Mouse (Mus musculus) liver, embryonic 12.5 days (tissue): ENCODE measurements around the gene Ttc38. TPM values are rescaled to one million over a fixed set of nuclear protein-coding genes. Genes with fewer than 3 reads are reported as not detected.
A peak's percentile ranks its signal among the peaks of the same experiment; 100 is the strongest.
"Not testable (repeated sequence)": the region's sequence is repeated elsewhere in the genome, so short reads cannot be mapped to it uniquely, and the experiment has no call there.

ENCODE experiments used
- ATAC-seq: fragments of 200-750 bp; cut with Nextera tagmentation; 2 replicates; pipeline ENCODE4 v1.8.0; 2017; ENCODE audit warnings: moderate number of reproducible peaks, mild to moderate bottlenecking, moderate library complexity
- H3K27ac ChIP-seq: fragments of 300-500 bp; sonication (generic); 2 replicates; pipeline ENCODE4 v1.5.1; 2016; ENCODE audit warnings: mild to moderate bottlenecking
- H3K27me3 ChIP-seq: fragments of 300-500 bp; sonication (generic); replicated peaks from 2 replicates; pipeline ENCODE4 v1.6.1; 2016; ENCODE audit warnings: mild to moderate bottlenecking, moderate library complexity
- H3K36me3 ChIP-seq: fragments of 300-500 bp; sonication (generic); 2 replicates; pipeline ENCODE4 v1.6.1; 2016; ENCODE audit warnings: mild to moderate bottlenecking, moderate library complexity
- H3K4me1 ChIP-seq: fragments of 300-500 bp; sonication (generic); 2 replicates; pipeline ENCODE4 v1.6.1; 2016
- H3K4me2 ChIP-seq: fragments of 300-500 bp; sonication (generic); 2 replicates; pipeline ENCODE4 v1.6.1; 2016; ENCODE audit warnings: mild to moderate bottlenecking, moderate library complexity
- H3K4me3 ChIP-seq: fragments of 300-500 bp; sonication (generic); 2 replicates; pipeline ENCODE4 v1.5.1; 2016; ENCODE audit warnings: mild to moderate bottlenecking, moderate library complexity
- H3K9ac ChIP-seq: fragments of 300-500 bp; sonication (generic); 2 replicates; pipeline ENCODE4 v1.6.1; 2016; ENCODE audit warnings: mild to moderate bottlenecking, moderate library complexity
- H3K9me3 ChIP-seq: fragments of 300-500 bp; sonication (generic); replicated peaks from 2 replicates; pipeline ENCODE4 v1.6.1; 2016; ENCODE audit warnings: mild to moderate bottlenecking, moderate library complexity
- WGBS: fragments of 180-500 bp; shearing (Covaris S2); methylation state at CpG from one replicate; pipeline ENCODE4 v1.1.7; 2016; ENCODE audit not compliant: insufficient replicate concordance; 5-methylcytosine and 5-hydroxymethylcytosine counted together
- polyA plus RNA-seq: library from polyadenylated mRNA; unstranded; fragments of >200 nt; fragmentation: Nextera tagmentation; extraction: Ambion mirVana; gene quantifications from 2 replicates; pipeline ENCODE4 v1.2.1, GENCODE M21; 2016

The Ttc38 gene
- polyA plus RNA-seq, 1 experiment from 2014 or later: 6.0 TPM

DNA sequence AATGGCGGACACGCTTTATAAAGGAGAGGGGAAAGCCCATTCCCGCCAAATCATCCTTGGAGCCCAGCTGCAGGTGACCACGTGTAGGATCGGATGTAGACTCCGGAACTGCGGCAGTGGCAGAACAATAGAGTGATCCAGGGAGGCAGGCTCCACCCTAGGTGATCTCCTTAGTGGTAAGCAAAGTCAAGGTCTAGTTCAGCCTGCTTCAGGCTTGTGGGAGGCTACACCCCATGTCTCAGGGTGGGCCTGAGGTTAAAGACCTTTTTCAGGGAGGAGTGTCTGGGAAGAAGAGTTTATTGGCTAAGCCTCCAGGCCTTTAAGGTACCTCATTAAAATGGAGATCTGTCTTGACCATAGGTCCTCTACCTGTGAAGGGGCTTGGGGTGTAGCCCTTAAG is 33.8 kb downstream of the Ttc38 start:
- H3K27ac ChIP-seq, H3K9me3 ChIP-seq, H3K4me3 ChIP-seq, ATAC-seq, H3K9ac ChIP-seq, H3K4me2 ChIP-seq, H3K27me3 ChIP-seq: not testable (repeated sequence)
- WGBS: 89% methylated on average over 7 of the region's 7 CpGs
- Histone ChIP-seq H3K36me3 (peaks cover 100% of the 10 kb centered on the region), H3K4me1 (peaks cover 12% of the 10 kb centered on the region)

DNA sequence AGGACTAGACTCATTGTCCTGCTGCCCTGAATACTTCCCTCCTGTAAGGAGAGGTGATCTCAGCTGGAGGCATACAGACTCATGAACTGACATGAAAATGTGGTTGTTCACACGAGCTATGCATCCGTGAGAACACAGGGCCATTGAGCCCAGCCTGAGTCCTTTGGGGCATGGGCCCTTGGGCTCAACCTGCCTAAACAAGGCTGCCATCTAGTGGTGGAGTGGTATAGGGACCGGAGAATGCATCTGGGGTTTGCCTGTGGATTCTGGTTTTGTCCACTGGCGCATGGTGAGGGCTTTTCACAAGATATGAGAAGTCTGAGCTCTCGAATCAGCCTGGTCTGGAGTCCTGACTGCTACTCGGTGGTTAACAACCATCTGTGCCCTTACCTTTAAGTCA is 35.6 kb downstream of the Ttc38 start:
- no peak overlapping the region for H3K4me3 ChIP-seq
- no peaks in the 10 kb centered on the region for H3K9me3 ChIP-seq
- no peak overlapping the region for H3K9ac ChIP-seq
- H3K4me2 ChIP-seq: no peak overlapping the region
- H3K4me1 ChIP-seq: 0 out of 2 replicates have a peak, but pooled peaks cover under 1% of the 10 kb centered on the region
- no peaks in the 10 kb centered on the region for H3K27me3 ChIP-seq
- H3K36me3 ChIP-seq: peaks cover 100% of the 10 kb centered on the region
- 39% methylated on average over 6 of the region's 6 CpGs for WGBS
- ATAC-seq: peak; percentile 70
- H3K27ac ChIP-seq: no peak overlapping the region

DNA sequence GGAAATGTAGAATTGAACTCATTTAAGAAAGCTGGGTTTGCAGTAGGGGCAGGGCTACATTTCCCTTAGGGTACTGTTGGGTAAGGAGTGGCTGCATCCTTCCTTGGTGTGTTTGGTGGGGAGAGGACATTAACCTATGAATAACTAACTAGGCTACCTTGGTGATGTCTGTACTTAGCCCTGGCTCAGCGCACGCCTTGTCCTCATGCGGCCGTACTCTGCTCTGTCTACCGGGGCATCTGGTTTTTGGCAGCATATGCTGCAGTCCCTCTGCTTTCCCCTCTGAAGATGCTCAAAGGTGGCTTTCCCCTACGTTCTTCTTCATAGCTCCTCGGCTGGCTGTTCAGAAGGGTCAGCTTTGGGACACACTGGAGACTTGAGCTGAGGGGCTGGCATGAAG is 45.2 kb downstream of the Ttc38 start:
- Histone ChIP-seq H3K4me3 (no peak overlapping the region), H3K9ac (no peak overlapping the region), H3K4me2 (no peak overlapping the region), H3K27me3 (no peaks in the 10 kb centered on the region), H3K9me3 (no peaks in the 10 kb centered on the region), H3K4me1 (peaks cover 21% of the 10 kb centered on the region), H3K27ac (no peak overlapping the region), H3K36me3 (peaks cover 60% of the 10 kb centered on the region)
- no peak for ATAC-seq
- WGBS: 90% methylated on average over 7 of the region's 7 CpGs

DNA sequence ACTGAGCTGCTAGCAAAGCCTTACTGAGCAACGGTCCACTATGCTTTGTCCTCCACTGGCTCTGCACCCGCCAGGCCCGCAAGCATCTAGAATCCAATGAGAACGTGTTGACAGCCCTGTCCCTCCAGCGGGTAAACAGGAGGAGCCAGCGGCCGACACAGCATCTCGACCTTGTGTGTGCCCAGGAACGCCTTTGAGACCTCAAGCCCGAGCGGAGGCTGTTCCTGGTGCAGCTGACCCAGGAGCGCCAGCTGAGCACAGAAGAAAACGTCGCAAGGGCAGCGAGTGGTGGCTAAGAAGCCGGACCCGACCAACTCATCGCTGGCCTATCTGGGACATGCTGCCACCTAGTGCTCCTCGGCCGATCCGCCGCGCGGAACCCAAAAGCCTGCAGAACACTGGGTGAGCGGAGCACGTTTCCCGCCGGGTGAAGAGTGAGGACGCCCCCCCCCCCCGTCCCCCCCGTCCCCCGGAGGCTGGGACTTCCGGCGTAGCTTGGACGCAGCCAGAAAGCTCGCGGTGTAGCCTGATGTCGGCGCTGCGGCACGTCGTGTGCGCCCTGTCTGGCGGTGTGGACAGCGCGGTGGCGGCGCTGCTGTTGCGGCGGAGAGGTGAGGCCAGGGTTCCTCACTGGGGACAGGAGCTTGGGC is 46.9 kb downstream of the Ttc38 start, which contains the start of gene Trmu:
Trmu (plus strand) TSS at position 465 of the 650 bp plus-strand sequence.
- Histone ChIP-seq H3K4me3 (peak within 1 kb of the TSS; percentile 82), H3K9me3 (no peaks in the 10 kb centered on the region), H3K4me2 (peak within 1 kb of the TSS; percentile 79), H3K27ac (peak within 1 kb of the TSS; percentile 83), H3K4me1 (peaks cover 21% of the 10 kb centered on the region), H3K27me3 (no peaks in the 10 kb centered on the region), H3K36me3 (peaks cover 60% of the 10 kb centered on the region), H3K9ac (peak within 1 kb of the TSS; percentile 87)
- 2% methylated on average over 50 of the region's 50 CpGs for WGBS
- ATAC-seq: peak; percentile 95

DNA sequence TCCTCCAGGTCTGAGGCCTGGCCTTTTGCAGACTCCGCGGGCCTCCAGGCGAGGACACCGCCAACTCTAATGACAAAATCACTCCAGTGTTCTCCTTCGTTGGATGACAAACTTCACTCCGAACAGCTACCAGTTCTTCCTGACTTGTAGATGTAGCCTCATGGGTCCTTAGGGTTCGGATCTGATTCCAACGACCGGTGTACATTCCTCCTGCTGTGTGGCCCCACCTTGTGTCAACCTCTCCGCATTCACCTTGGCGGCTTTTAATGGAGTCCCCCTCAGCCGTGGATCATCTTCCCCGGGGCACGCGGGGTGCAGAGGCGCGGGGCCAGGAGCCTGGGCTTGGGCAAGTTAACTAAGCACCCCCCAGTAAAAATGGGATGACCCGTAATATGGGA is 47.4 kb downstream of the Ttc38 start:
- peaks cover 60% of the 10 kb centered on the region for H3K36me3 ChIP-seq
- peak; percentile 41 for ATAC-seq

DNA sequence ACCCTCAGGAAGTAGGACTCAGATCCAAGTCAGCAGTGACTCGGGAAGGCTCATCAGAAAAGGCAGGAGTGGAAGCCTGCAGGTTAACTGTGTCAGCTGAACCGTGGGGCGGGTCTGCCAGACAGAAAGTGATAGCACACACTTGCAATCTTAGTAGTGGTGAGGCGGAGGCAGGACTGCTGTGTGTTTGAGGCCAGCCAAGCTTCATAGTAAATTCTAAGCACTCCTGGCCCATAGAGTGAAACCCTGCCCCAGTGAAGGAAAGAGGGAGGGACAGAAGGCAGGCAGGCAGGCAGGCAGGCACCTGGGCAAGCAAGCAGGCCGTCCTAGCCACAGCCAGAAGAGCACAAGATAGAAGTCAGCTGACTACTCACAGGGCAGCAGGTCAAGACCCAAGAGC is 53.5 kb downstream of the Ttc38 start:
- H3K36me3 ChIP-seq: peaks cover 79% of the 10 kb centered on the region
- 71% methylated on average over 5 of the region's 5 CpGs for WGBS

More for the DNA sequence above, 47.4 kb downstream of the Ttc38 start:
- Histone ChIP-seq H3K4me2 (peak overlapping the region; percentile 79), H3K27ac (peak overlapping the region; percentile 83), H3K9ac (peak overlapping the region; percentile 87), H3K4me3 (peak overlapping the region; percentile 82), H3K4me1 (peaks cover 21% of the 10 kb centered on the region), H3K9me3 (no peaks in the 10 kb centered on the region), H3K27me3 (no peaks in the 10 kb centered on the region)
- 1% methylated on average over 18 of the region's 18 CpGs for WGBS

DNA sequence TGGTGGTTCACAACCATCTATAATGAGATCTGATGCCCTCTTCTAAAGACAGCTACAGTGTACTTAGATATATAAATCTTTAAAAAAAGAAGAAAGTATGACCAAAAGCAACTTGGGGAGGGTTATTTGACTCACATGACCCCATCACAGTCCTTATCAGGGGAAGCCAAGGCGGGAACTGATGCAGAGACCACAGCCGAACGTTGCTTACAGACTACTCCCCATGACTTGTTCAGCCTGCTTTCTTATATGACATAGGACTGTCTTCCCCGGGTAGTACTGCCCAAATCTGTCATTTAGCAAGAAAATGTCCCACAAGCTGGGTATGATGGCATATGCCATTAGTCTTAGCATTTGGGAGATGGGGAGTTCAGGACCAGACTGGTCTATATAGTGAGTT is 57.1 kb downstream of the Ttc38 start:
- Histone ChIP-seq H3K9ac (no peak overlapping the region), H3K4me1 (no peaks in the 10 kb centered on the region), H3K27me3 (no peaks in the 10 kb centered on the region), H3K27ac (no peak overlapping the region), H3K36me3 (peaks cover 92% of the 10 kb centered on the region), H3K4me3 (no peak overlapping the region), H3K4me2 (no peak overlapping the region), H3K9me3 (no peaks in the 10 kb centered on the region)
- ATAC-seq: no peak
- 34% methylated on average over 4 of the region's 4 CpGs for WGBS

More for the DNA sequence above, 53.5 kb downstream of the Ttc38 start:
- Histone ChIP-seq H3K9me3 (no peaks in the 10 kb centered on the region), H3K27me3 (no peaks in the 10 kb centered on the region), H3K27ac (no peak overlapping the region), H3K4me3 (no peak overlapping the region), H3K9ac (no peak overlapping the region), H3K4me1 (peaks cover 3% of the 10 kb centered on the region), H3K4me2 (no peak overlapping the region)
- ATAC-seq: no peak

DNA sequence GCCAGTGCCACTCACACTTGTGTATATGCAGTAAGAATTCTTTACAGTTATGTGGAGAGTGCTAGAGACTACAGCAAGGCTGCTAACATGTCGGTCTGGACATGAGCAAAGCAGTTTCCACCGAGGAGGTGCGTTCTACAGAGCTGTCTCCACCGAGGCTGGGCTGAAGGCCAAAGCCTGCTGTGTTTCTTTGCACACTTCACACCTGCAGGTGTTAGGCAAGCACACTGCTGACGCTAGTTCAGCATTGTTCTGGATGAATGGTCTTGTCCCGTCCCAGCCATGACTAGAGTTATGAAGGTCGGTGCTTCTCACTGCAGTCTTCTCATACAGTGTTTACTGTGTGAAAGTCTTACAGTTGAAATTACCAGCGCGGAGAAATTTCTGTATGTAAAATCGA is 59.9 kb downstream of the Ttc38 start:
- Histone ChIP-seq H3K27me3 (no peaks in the 10 kb centered on the region), H3K9me3 (no peaks in the 10 kb centered on the region), H3K4me1 (no peaks in the 10 kb centered on the region), H3K36me3 (peaks cover 91% of the 10 kb centered on the region), H3K4me3 (no peak overlapping the region), H3K27ac (no peak overlapping the region), H3K4me2 (no peak overlapping the region), H3K9ac (no peak overlapping the region)
- 84% methylated on average over 10 of the region's 10 CpGs for WGBS
- ATAC-seq: no peak

DNA sequence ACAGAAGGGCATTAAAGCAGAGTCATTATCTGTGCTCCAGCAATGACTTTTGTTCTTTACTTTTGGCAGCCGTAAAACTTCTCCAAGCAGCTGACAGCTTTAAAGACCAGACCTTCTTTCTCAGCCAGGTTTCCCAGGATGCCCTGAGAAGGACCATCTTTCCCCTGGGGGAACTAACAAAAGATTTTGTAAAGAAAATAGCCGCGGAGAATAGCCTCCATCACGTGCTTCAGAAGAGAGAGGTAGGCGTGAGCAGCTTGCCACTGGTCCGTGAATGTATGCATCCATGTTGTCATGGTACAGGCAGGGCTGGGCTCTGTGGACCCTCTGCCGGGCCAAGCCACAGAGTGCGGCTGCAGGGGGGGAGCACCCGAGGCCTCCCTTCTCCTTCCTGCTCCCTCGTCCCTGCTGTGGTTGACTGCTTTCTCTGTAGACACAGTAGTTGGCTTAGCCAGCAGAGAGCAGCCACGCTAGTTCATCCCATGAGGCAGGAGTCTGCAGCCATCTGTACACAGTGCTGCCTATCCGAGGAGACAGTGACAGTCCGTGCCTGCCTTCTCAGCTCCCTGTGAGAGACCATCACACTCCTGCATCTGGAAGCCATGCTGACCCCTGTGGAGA is 60.5 kb downstream of the Ttc38 start:
- 83% methylated on average over 13 of the region's 13 CpGs for WGBS
- H3K36me3 ChIP-seq: peaks cover 95% of the 10 kb centered on the region
- no peak overlapping the region for H3K4me2 ChIP-seq

DNA sequence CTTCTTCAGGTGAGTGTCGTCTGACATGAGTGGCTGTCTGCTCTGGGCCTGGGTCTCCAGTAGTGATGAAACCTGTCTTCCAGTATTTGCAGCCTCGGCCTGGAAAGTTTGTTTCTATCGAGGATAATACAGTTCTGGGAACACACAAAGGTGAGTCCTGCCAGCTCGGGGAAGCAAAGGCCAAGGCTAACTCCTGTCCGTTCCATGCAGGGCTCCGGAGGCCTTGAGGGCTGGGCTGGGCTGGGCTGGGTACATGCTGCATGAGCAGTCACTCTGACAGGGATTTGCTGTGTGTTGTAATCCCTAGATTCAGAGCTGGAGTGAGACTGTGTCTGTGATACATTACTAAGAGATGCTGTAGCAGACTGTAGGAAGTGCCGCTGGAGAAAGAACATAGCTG is 61.8 kb downstream of the Ttc38 start:
- Histone ChIP-seq H3K4me3 (no peak overlapping the region), H3K27ac (no peak overlapping the region), H3K36me3 (peaks cover 91% of the 10 kb centered on the region), H3K4me1 (no peaks in the 10 kb centered on the region), H3K27me3 (no peaks in the 10 kb centered on the region), H3K9me3 (no peaks in the 10 kb centered on the region), H3K9ac (no peak overlapping the region), H3K4me2 (no peak overlapping the region)
- no peak for ATAC-seq
- 82% methylated on average over 7 of the region's 7 CpGs for WGBS

More for the DNA sequence above, 60.5 kb downstream of the Ttc38 start:
- H3K9ac ChIP-seq: no peak overlapping the region
- no peak for ATAC-seq
- H3K27me3 ChIP-seq: no peaks in the 10 kb centered on the region
- H3K27ac ChIP-seq: no peak overlapping the region
- H3K4me1 ChIP-seq: no peaks in the 10 kb centered on the region
- no peak overlapping the region for H3K4me3 ChIP-seq
- H3K9me3 ChIP-seq: no peaks in the 10 kb centered on the region

DNA sequence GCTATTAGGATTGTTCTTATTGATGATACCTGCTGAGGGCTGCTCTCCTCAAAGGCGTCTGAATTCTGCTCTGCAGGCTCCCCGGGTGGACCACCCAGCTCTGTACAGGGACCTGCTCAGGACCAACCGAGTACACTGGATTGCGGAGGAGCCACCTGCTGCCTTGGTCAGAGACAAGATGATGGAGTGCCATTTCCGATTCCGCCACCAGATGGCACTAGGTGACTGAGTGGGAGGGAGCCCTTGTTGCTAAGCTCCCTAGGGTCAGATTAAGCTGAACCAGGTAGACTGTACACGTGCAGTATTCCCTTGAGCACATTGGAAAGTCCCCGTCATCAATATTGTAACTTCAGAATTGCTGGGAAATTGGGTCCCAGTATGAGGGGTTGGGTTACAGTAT is 64.2 kb downstream of the Ttc38 start:
- H3K9me3 ChIP-seq: no peaks in the 10 kb centered on the region
- no peak overlapping the region for H3K4me2 ChIP-seq
- no peak for ATAC-seq
- WGBS: 27% methylated on average over 8 of the region's 8 CpGs
- no peaks in the 10 kb centered on the region for H3K27me3 ChIP-seq
- no peaks in the 10 kb centered on the region for H3K4me1 ChIP-seq
- no peak overlapping the region for H3K9ac ChIP-seq
- H3K4me3 ChIP-seq: no peak overlapping the region
- peaks cover 69% of the 10 kb centered on the region for H3K36me3 ChIP-seq
- no peak overlapping the region for H3K27ac ChIP-seq

DNA sequence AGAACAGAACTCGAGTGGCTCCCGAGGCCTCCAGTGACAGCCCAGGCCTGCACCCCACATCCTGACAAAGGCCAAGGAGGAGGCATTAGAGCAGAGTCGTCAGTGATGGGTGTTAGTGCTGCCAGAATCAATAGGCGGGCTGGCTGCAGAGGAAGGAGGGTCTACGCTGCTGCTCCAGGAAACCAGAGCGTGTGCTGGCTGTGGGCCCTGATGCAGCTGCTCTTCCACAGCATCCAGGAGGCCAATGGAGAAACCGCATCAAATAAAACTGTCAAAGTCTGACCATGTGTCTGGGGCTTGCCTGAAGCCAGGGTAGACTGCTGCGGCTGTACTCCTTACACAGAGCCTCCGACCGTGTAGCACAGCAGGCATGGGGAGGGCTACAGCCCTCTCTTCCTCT is 65.0 kb downstream of the Ttc38 start:
- H3K4me2 ChIP-seq: no peak overlapping the region
- H3K27ac ChIP-seq: no peak overlapping the region
- H3K27me3 ChIP-seq: 0 out of 2 replicates have a peak, but pooled peaks cover 1% of the 10 kb centered on the region
- H3K36me3 ChIP-seq: peaks cover 61% of the 10 kb centered on the region
- no peak overlapping the region for H3K9ac ChIP-seq
- H3K9me3 ChIP-seq: no peaks in the 10 kb centered on the region
- H3K4me3 ChIP-seq: no peak overlapping the region
- ATAC-seq: no peak
- H3K4me1 ChIP-seq: peaks cover 2% of the 10 kb centered on the region; the same call in 1 of the 2 replicates
- 81% methylated on average over 10 of the region's 10 CpGs for WGBS
